Mouse (Mus musculus) myocyte (in vitro differentiated cells): ENCODE data around the gene Dus3l. TPM values are rescaled to one million over a fixed set of nuclear protein-coding genes. Genes with fewer than 3 reads are reported as not detected.

Experiments used
- H3K27me3 ChIP-seq: one replicate; pipeline ENCODE4 v1.6.1; 2011; ENCODE audit not compliant: control insufficient read depth, insufficient read depth, insufficient read length
- H3K36me3 ChIP-seq: one replicate; pipeline ENCODE4 v1.6.1; 2011; ENCODE audit not compliant: control insufficient read depth, insufficient read depth
- H3K4me2 ChIP-seq: one replicate; pipeline ENCODE4 v1.6.1; 2011; ENCODE audit warnings: low read depth, control low read depth
- H3K4me3 ChIP-seq: one replicate; pipeline ENCODE4 v1.5.1; 2011; ENCODE audit warnings: mild to moderate bottlenecking, control low read depth, moderate library complexity
- H3K79me2 ChIP-seq: one replicate; pipeline ENCODE4 v1.6.1; 2011; ENCODE audit not compliant: control insufficient read depth, insufficient read depth
- H3ac ChIP-seq: one replicate; pipeline ENCODE4 v1.6.1; 2011; ENCODE audit not compliant: control insufficient read depth, insufficient read length
- CEBPB ChIP-seq: IDR thresholded peaks from 2 replicates; pipeline ENCODE4 v1.6.1; 2011; ENCODE audit warnings: mild to moderate bottlenecking, moderate library complexity; ENCODE audit not compliant: poor library complexity, insufficient read depth, severe bottlenecking
- E2F4 ChIP-seq: IDR thresholded peaks from one replicate; pipeline ENCODE4 v1.6.1; 2011; ENCODE audit warnings: mild to moderate bottlenecking, control low read depth, moderate library complexity; ENCODE audit not compliant: insufficient read depth
- MAX ChIP-seq: IDR thresholded peaks from one replicate; pipeline ENCODE4 v1.6.1; 2011; ENCODE audit warnings: low read depth, mild to moderate bottlenecking, control low read depth
- MYOD1 ChIP-seq, 3 experiments: IDR thresholded peaks; one replicate each; pipeline ENCODE4 v1.6.1; 2011; ENCODE audit warnings: control low read depth in 2 of 3, low read depth in 2 of 3, mild to moderate bottlenecking in 2 of 3, moderate library complexity in 1 of 3; ENCODE audit not compliant: insufficient read length in 2 of 3, control insufficient read depth in 1 of 3
- MYOG ChIP-seq, 3 experiments: IDR thresholded peaks; one replicate each; pipeline ENCODE4 v1.6.1; 2011; ENCODE audit warnings: control low read depth in 2 of 3, low read depth in 2 of 3, mild to moderate bottlenecking in 2 of 3; ENCODE audit not compliant: insufficient read length in 2 of 3, control insufficient read depth in 1 of 3, insufficient read depth in 1 of 3
- POLR2A ChIP-seq: IDR thresholded peaks from one replicate; pipeline ENCODE4 v1.6.1; 2011; ENCODE audit warnings: low read depth, mild to moderate bottlenecking, control low read depth, moderate library complexity; ENCODE audit not compliant: insufficient read length
- POLR2AphosphoS2 ChIP-seq: IDR thresholded peaks from one replicate; pipeline ENCODE4 v1.6.1; 2011; ENCODE audit warnings: low read depth, control low read depth; ENCODE audit not compliant: insufficient read length
- REST ChIP-seq: IDR thresholded peaks from one replicate; pipeline ENCODE4 v1.6.1; 2011; ENCODE audit warnings: mild to moderate bottlenecking, control low read depth, moderate library complexity; ENCODE audit not compliant: insufficient read depth, insufficient read length
- SRF ChIP-seq: IDR thresholded peaks from one replicate; pipeline ENCODE4 v1.6.1; 2011; ENCODE audit warnings: low read depth; ENCODE audit not compliant: control insufficient read depth, insufficient read length
- TCF12 ChIP-seq: IDR thresholded peaks from one replicate; pipeline ENCODE4 v1.6.1; 2011; ENCODE audit warnings: mild to moderate bottlenecking, control low read depth; ENCODE audit not compliant: poor library complexity, insufficient read depth, severe bottlenecking
- TCF3 ChIP-seq: IDR thresholded peaks from one replicate; pipeline ENCODE4 v1.6.1; 2011; ENCODE audit warnings: low read depth, control low read depth; ENCODE audit not compliant: insufficient read length
- USF1 ChIP-seq: IDR thresholded peaks from one replicate; pipeline ENCODE4 v1.6.1; 2011; ENCODE audit warnings: low read depth, mild to moderate bottlenecking, control low read depth, moderate library complexity
- polyA plus RNA-seq: library from polyadenylated mRNA; unstranded; fragments of >200 nt; fragmentation: generic; extraction: Trizol; gene quantifications from one replicate; pipeline ENCODE4 v1.2.1, GENCODE M21; 2012; ENCODE audit warnings: missing spikeins

Gene Dus3l
- polyA plus RNA-seq, 1 experiment, result 38.7 TPM

GRCm38 (mm10) chr17:56740118-56740787, 24.3 kb upstream of the Dus3l start:
- Histone ChIP-seq H3K36me3 (no peaks in the 10 kb centered on the region), H3K4me2 (no peak overlapping the region), H3ac (no peak overlapping the region), H3K79me2 (no peaks in the 10 kb centered on the region), H3K27me3 (peaks cover 63% of the 10 kb centered on the region), H3K4me3 (no peak overlapping the region)
- no peak for TF ChIP-seq MYOG (IDR thresholded peaks at IDR 0.05; ENCODE audit: control insufficient read depth in 1 of 3, insufficient read depth in 1 of 3, insufficient read length in 2 of 3, low read depth in 2 of 3)
- no peak for TF ChIP-seq TCF3
- no peak for TF ChIP-seq MYOD1 (IDR thresholded peaks at IDR 0.05; ENCODE audit: control insufficient read depth in 1 of 3, insufficient read length in 2 of 3, low read depth in 2 of 3)
- no peak for TF ChIP-seq TCF12
- TF ChIP-seq USF1, result no peak
- no peak for TF ChIP-seq SRF
- no peak for TF ChIP-seq REST
- TF ChIP-seq MAX, result no peak
- no peak for TF ChIP-seq POLR2A
- no peak for TF ChIP-seq CEBPB

- H3K79me2 ChIP-seq, result no peaks in the 10 kb centered on the region
- H3K27me3 ChIP-seq, result peaks cover 63% of the 10 kb centered on the region
- no peak overlapping the region for H3K4me3 ChIP-seq
- no peak overlapping the region for H3ac ChIP-seq
- TF ChIP-seq MYOD1 (IDR thresholded peaks at IDR 0.05; ENCODE audit: control insufficient read depth in 1 of 3, insufficient read length in 2 of 3, low read depth in 2 of 3), result no peak
- H3K4me2 ChIP-seq, result no peak overlapping the region
- no peaks in the 10 kb centered on the region for H3K36me3 ChIP-seq
Observed at GRCm38 (mm10) chr17:56740788-56741160, 23.8 kb upstream of the Dus3l start.

- Histone ChIP-seq H3K4me3 (no peak overlapping the region), H3K36me3 (no peaks in the 10 kb centered on the region), H3K79me2 (no peaks in the 10 kb centered on the region), H3K27me3 (peaks cover 44% of the 10 kb centered on the region), H3K4me2 (no peak overlapping the region), H3ac (no peak overlapping the region)
- no peak for TF ChIP-seq REST
- no peak for TF ChIP-seq TCF12
- no peak for TF ChIP-seq MYOG (IDR thresholded peaks at IDR 0.05; ENCODE audit: control insufficient read depth in 1 of 3, insufficient read depth in 1 of 3, insufficient read length in 2 of 3, low read depth in 2 of 3)
Observed at GRCm38 (mm10) chr17:56744173-56744572, 20.4 kb upstream of the Dus3l start.

- Histone ChIP-seq H3K4me3 (no peak overlapping the region), H3K79me2 (no peaks in the 10 kb centered on the region), H3K27me3 (peaks cover 43% of the 10 kb centered on the region), H3K36me3 (no peaks in the 10 kb centered on the region), H3K4me2 (no peak overlapping the region), H3ac (no peak overlapping the region)
- TF ChIP-seq MAX (no peak), MYOD1 (IDR thresholded peaks at IDR 0.05; ENCODE audit: control insufficient read depth in 1 of 3, insufficient read length in 2 of 3, low read depth in 2 of 3) (no peak), USF1 (no peak), E2F4 (no peak), POLR2A (no peak), SRF (no peak), REST (no peak), POLR2AphosphoS2 (no peak), CEBPB (no peak), TCF3 (no peak)
Observed at GRCm38 (mm10) chr17:56751404-56752072, 13.0 kb upstream of the Dus3l start.

- H3ac ChIP-seq, result no peak overlapping the region
- peaks cover 54% of the 10 kb centered on the region for H3K27me3 ChIP-seq
- no peaks in the 10 kb centered on the region for H3K36me3 ChIP-seq
- TF ChIP-seq MYOD1 (IDR thresholded peaks at IDR 0.05; ENCODE audit: control insufficient read depth in 1 of 3, insufficient read length in 2 of 3, low read depth in 2 of 3) (no peak), TCF12 (no peak)
- no peak overlapping the region for H3K4me2 ChIP-seq
- H3K4me3 ChIP-seq, result no peak overlapping the region
- no peaks in the 10 kb centered on the region for H3K79me2 ChIP-seq
Observed at GRCm38 (mm10) chr17:56753452-56753851, 11.1 kb upstream of the Dus3l start.
